Mouse (Mus musculus) forebrain, postnatal 0 days (tissue): Measurements from ENCODE around the gene Fgf10. TPM values are rescaled to one million over a fixed set of nuclear protein-coding genes. Genes with fewer than 3 reads are reported as not detected.
A peak's percentile ranks its signal among the peaks of the same experiment; 100 is the strongest.

Experiments used
- ATAC-seq: fragments of 200-750 bp; cut with Nextera tagmentation; 2 replicates; pipeline ENCODE4 v1.8.0; 2017; ENCODE audit warnings: mild to moderate bottlenecking, moderate library complexity
- DNase-seq: peaks from one replicate; pipeline ENCODE4 v3.0.0-alpha.2; 2015
- H3K27ac ChIP-seq: fragments of 300-500 bp; sonication (generic); 2 replicates; pipeline ENCODE4 v1.5.1; 2014; ENCODE audit warnings: low read depth, mild to moderate bottlenecking, antibody characterized with exemption, low read length, moderate library complexity, mixed read lengths
- H3K27me3 ChIP-seq: fragments of 300-500 bp; sonication (generic); 2 replicates; pipeline ENCODE4 v1.6.1; 2014; ENCODE audit warnings: mild to moderate bottlenecking, low read length, mixed read lengths; ENCODE audit not compliant: insufficient read depth
- H3K36me3 ChIP-seq: fragments of 300-500 bp; sonication (generic); 2 replicates; pipeline ENCODE4 v1.6.1; 2014; ENCODE audit warnings: mild to moderate bottlenecking, moderate library complexity; ENCODE audit not compliant: insufficient read depth
- H3K4me1 ChIP-seq: fragments of 300-500 bp; sonication (generic); 2 replicates; pipeline ENCODE4 v1.6.1; 2014; ENCODE audit warnings: antibody characterized with exemption; ENCODE audit not compliant: insufficient read depth
- H3K4me2 ChIP-seq: fragments of 300-500 bp; sonication (generic); 2 replicates; pipeline ENCODE4 v1.6.1; 2014; ENCODE audit warnings: low read depth, mild to moderate bottlenecking, moderate library complexity
- H3K4me3 ChIP-seq: fragments of 300-500 bp; sonication (generic); 2 replicates; pipeline ENCODE4 v1.5.1; 2014; ENCODE audit warnings: low read depth, low read length, mixed read lengths
- H3K9ac ChIP-seq: fragments of 300-500 bp; sonication (generic); 2 replicates; pipeline ENCODE4 v1.6.1; 2014; ENCODE audit warnings: mild to moderate bottlenecking
- H3K9me3 ChIP-seq: fragments of 300-500 bp; sonication (generic); 2 replicates; pipeline ENCODE4 v1.6.1; 2016; ENCODE audit warnings: low read length
- CTCF ChIP-seq: sonication (generic); IDR thresholded peaks from 2 replicates; pipeline ENCODE4 v1.5.1; 2016; ENCODE audit warnings: antibody characterized with exemption, control low read depth, low read depth
- WGBS: fragments of 180-500 bp; shearing (Covaris S2); extraction: QIAGEN DNeasy Blood & Tissue Kit; methylation state at CpG from one replicate; pipeline ENCODE4 v1.1.7; 2014; 5-methylcytosine and 5-hydroxymethylcytosine counted together
- polyA plus RNA-seq: library from polyadenylated mRNA; unstranded; fragments of >200 nt; fragmentation: Nextera tagmentation; extraction: Ambion mirVana; gene quantifications from 2 replicates; pipeline ENCODE4 v1.2.1, GENCODE M21; 2015
- total RNA-seq: library from RNA; depleted of rRNA; stranded (reverse); fragments of >200 nt; gene quantifications from 2 replicates; pipeline ENCODE4 v1.2.3, GENCODE M21; 2014

Fgf10 gene
- total and polyA plus RNA-seq, 2 experiments from 2014 or later: 1.3 to 2.5 TPM

- no peak for DNase-seq
- peaks cover 13% of the 10 kb centered on the region; the same call in 1 of the 2 replicates for H3K27me3 ChIP-seq
- no peaks in the 10 kb centered on the region for H3K36me3 ChIP-seq
- H3K4me3 ChIP-seq: peak overlapping the region; percentile 54
- H3K9ac ChIP-seq: no peak overlapping the region
- H3K4me2 ChIP-seq: peak overlapping the region; percentile 96
- no peak for TF ChIP-seq CTCF
- ATAC-seq: no peak
- no peaks in the 10 kb centered on the region for H3K9me3 ChIP-seq
- H3K4me1 ChIP-seq: peaks cover 6% of the 10 kb centered on the region; the same call in 1 of the 2 replicates
- WGBS: 13% methylated on average over 8 of the region's 8 CpGs
- H3K27ac ChIP-seq: no peak overlapping the region
These were observed 46.7 kb downstream of the Fgf10 start for GRCm38 (mm10) chr13:118716265-118716664.

GRCm38 (mm10) chr13:118716726-118717125 lies 47.1 kb downstream of the Fgf10 start:
- H3K4me2 ChIP-seq: 0 out of 2 replicates have a peak overlapping the region, but pooled peaks have one; percentile 96
- no peak overlapping the region for H3K9ac ChIP-seq
- H3K9me3 ChIP-seq: no peaks in the 10 kb centered on the region
- H3K4me1 ChIP-seq: peaks cover 6% of the 10 kb centered on the region; the same call in 1 of the 2 replicates
- H3K4me3 ChIP-seq: peak overlapping the region; percentile 54; the same call in 1 of the 2 replicates
- no peak for ATAC-seq
- no peaks in the 10 kb centered on the region for H3K36me3 ChIP-seq
- DNase-seq: no peak
- H3K27me3 ChIP-seq: peaks cover 13% of the 10 kb centered on the region; the same call in 1 of the 2 replicates
- no peak for TF ChIP-seq CTCF
- H3K27ac ChIP-seq: no peak overlapping the region
- 57% methylated on average over 1 of the region's 1 CpGs for WGBS

- Histone ChIP-seq H3K36me3 (no peaks in the 10 kb centered on the region), H3K27ac (no peak overlapping the region), H3K27me3 (peaks cover 6% of the 10 kb centered on the region; the same call in 1 of the 2 replicates), H3K4me3 (no peak overlapping the region), H3K9ac (no peak overlapping the region), H3K4me2 (no peak overlapping the region), H3K4me1 (peaks cover 6% of the 10 kb centered on the region; the same call in 1 of the 2 replicates), H3K9me3 (no peaks in the 10 kb centered on the region)
- DNase-seq (no peak), ATAC-seq (no peak)
- WGBS: 46% methylated on average over 3 of the region's 3 CpGs
- TF ChIP-seq CTCF: no peak
These were observed 48.8 kb downstream of the Fgf10 start for GRCm38 (mm10) chr13:118718396-118718795.

GRCm38 (mm10) chr13:118721668-118722067 lies 52.1 kb downstream of the Fgf10 start:
- ATAC-seq: no peak
- Histone ChIP-seq H3K4me3 (no peak overlapping the region), H3K27me3 (no peaks in the 10 kb centered on the region), H3K9me3 (no peaks in the 10 kb centered on the region), H3K36me3 (no peaks in the 10 kb centered on the region), H3K9ac (no peak overlapping the region), H3K27ac (no peak overlapping the region), H3K4me2 (no peak overlapping the region), H3K4me1 (no peaks in the 10 kb centered on the region)
- no peak for DNase-seq
- TF ChIP-seq CTCF: no peak
- 69% methylated on average over 1 of the region's 1 CpGs for WGBS

GRCm38 (mm10) chr13:118731850-118732552 lies 62.4 kb downstream of the Fgf10 start:
- ATAC-seq (peak; percentile 90), DNase-seq (peak; percentile 69)
- H3K4me2 ChIP-seq: no peak overlapping the region
- H3K27ac ChIP-seq: no peak overlapping the region; the same call in 1 of the 2 replicates
- no peak for TF ChIP-seq CTCF
- no peaks in the 10 kb centered on the region for H3K9me3 ChIP-seq
- no peaks in the 10 kb centered on the region for H3K36me3 ChIP-seq
- no peak overlapping the region for H3K9ac ChIP-seq
- H3K27me3 ChIP-seq: no peaks in the 10 kb centered on the region
- no peaks in the 10 kb centered on the region for H3K4me1 ChIP-seq
- WGBS: 70% methylated on average over 12 of the region's 12 CpGs
- no peak overlapping the region for H3K4me3 ChIP-seq

- Histone ChIP-seq H3K9me3 (no peaks in the 10 kb centered on the region), H3K9ac (no peak overlapping the region), H3K4me3 (no peak overlapping the region), H3K4me2 (no peak overlapping the region), H3K27ac (no peak overlapping the region), H3K27me3 (no peaks in the 10 kb centered on the region), H3K36me3 (no peaks in the 10 kb centered on the region), H3K4me1 (no peaks in the 10 kb centered on the region)
- no peak for TF ChIP-seq CTCF
- DNase-seq: no peak
- WGBS: 85% methylated on average over 2 of the region's 2 CpGs
- no peak for ATAC-seq
These were observed 70.3 kb downstream of the Fgf10 start for GRCm38 (mm10) chr13:118739854-118740411.

GRCm38 (mm10) chr13:118742788-118743187 lies 73.2 kb downstream of the Fgf10 start:
- ATAC-seq (no peak), DNase-seq (no peak)
- no peak overlapping the region for H3K9ac ChIP-seq
- TF ChIP-seq CTCF: no peak
- H3K9me3 ChIP-seq: no peaks in the 10 kb centered on the region
- H3K4me1 ChIP-seq: no peaks in the 10 kb centered on the region
- H3K27me3 ChIP-seq: no peaks in the 10 kb centered on the region
- no peak overlapping the region for H3K4me3 ChIP-seq
- WGBS: 75% methylated on average over 4 of the region's 4 CpGs
- H3K36me3 ChIP-seq: no peaks in the 10 kb centered on the region
- H3K4me2 ChIP-seq: no peak overlapping the region
- no peak overlapping the region for H3K27ac ChIP-seq
